Comparison of ENCODE assay signal across 34 mouse cellular contexts in genomic region chr5:118310389-118310788, GRCm38 (mm10).
"Had no signal": no experiment of that assay in that cellular context is flagged by ENCODE, and none has a peak within 500 bp of the region (broad histone marks: within the 10 kb centered on the region; RNA-seq: fewer than 3 reads in every experiment).

No protein-coding gene starts in this region.

- H3K4me1 ChIP-seq: heart, embryonic 15.5 days; hindbrain, embryonic 12.5 days; hindbrain, embryonic 13.5 days; hindbrain, embryonic 15.5 days; intestine, embryonic 15.5 days had no signal

- H3K4me3 ChIP-seq: heart, embryonic 10.5 days; heart, embryonic 12.5 days; heart, embryonic 13.5 days; heart, embryonic 15.5 days; hindbrain, embryonic 10.5 days; hindbrain, embryonic 12.5 days; hindbrain, embryonic 13.5 days; hindbrain, embryonic 15.5 days; intestine, embryonic 15.5 days; kidney, embryonic 15.5 days; layer of hippocampus, adult 2 months had no signal

- H3K4me2 ChIP-seq: heart, embryonic 11.5 days; heart, embryonic 12.5 days; heart, embryonic 13.5 days; heart, embryonic 15.5 days; hindbrain, embryonic 12.5 days; hindbrain, embryonic 13.5 days; hindbrain, embryonic 14.5 days; hindbrain, embryonic 15.5 days; intestine, embryonic 15.5 days; kidney, embryonic 15.5 days had no signal

- H3K9ac ChIP-seq: heart, embryonic 12.5 days; heart, embryonic 13.5 days; heart, embryonic 15.5 days; hindbrain, embryonic 12.5 days; hindbrain, embryonic 13.5 days; hindbrain, embryonic 14.5 days; hindbrain, embryonic 15.5 days; intestine, embryonic 15.5 days; kidney, embryonic 15.5 days had no signal

- H3K9me3 ChIP-seq: heart, embryonic 10.5 days; heart, embryonic 12.5 days; heart, embryonic 13.5 days; heart, embryonic 15.5 days; hindbrain, embryonic 10.5 days; hindbrain, embryonic 12.5 days; hindbrain, embryonic 13.5 days; hindbrain, embryonic 15.5 days; intestine, embryonic 15.5 days; kidney, embryonic 15.5 days had no signal

- ATAC-seq: hindbrain, embryonic 16.5 days; hindbrain, postnatal 0 days; inflammation-experienced regulatory T-cells, adult 6 months; intestine, embryonic 15.5 days; intestine, embryonic 16.5 days; intestine, postnatal 0 days had no signal

- H3K27ac ChIP-seq: heart, embryonic 10.5 days; heart, embryonic 13.5 days; heart, embryonic 15.5 days; hindbrain, embryonic 10.5 days; hindbrain, embryonic 12.5 days; hindbrain, embryonic 13.5 days; hindbrain, embryonic 14.5 days; hindbrain, embryonic 15.5 days; hindbrain, postnatal 0 days; intestine, embryonic 15.5 days; kidney, embryonic 15.5 days; kidney, postnatal 0 days; layer of hippocampus, adult 2 months had no signal

- H3K27me3 ChIP-seq: heart, embryonic 12.5 days; heart, embryonic 13.5 days; hindbrain, embryonic 12.5 days; hindbrain, embryonic 13.5 days; hindbrain, embryonic 15.5 days; intestine, embryonic 15.5 days had no signal

- H3K36me3 ChIP-seq: heart, embryonic 10.5 days; heart, embryonic 12.5 days; heart, embryonic 13.5 days; heart, embryonic 15.5 days; hindbrain, embryonic 10.5 days; hindbrain, embryonic 12.5 days; hindbrain, embryonic 13.5 days; hindbrain, embryonic 15.5 days; intestine, embryonic 15.5 days; kidney, embryonic 15.5 days had no signal

- DNase-seq: heart, postnatal 10 days; heart, postnatal 14 days; heart, postnatal 36 days; heart, postnatal 4 days; kidney, adult 11 months; kidney, adult 18-20 months; kidney, adult 2 months; kidney, adult 8-10 months; kidney, postnatal 10 days; kidney, postnatal 14 days; kidney, postnatal 25 days; kidney, postnatal 36 days; kidney, postnatal 4 days; layer of hippocampus, adult 9-11 months; layer of hippocampus, postnatal 36 days had no signal
